10 mouse cellular contexts compared by ENCODE assay signal in the genomic region with DNA sequence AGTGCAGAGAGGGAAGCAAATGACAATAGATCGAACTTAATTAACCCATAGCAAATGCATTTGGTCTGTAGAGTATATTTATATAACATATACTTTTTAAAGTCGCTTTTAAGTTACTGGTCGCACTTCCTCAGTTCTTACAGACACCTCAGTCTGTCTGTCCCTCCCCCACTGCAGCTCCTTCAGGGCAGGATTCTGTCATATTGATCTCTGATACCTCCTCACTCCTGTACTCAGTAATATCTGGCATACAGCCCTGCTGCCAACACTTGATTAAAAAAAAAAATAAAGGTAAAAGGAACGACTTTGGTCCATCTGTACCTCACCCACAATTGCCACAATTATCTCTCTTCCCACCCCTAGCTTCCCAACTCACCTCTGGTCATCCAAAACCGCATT. TPM values are rescaled to one million over a fixed set of nuclear protein-coding genes. Genes with fewer than 3 reads are reported as not detected.
DNase-seq lines count a peak whose midpoint lies in the region; ATAC-seq and TF ChIP-seq lines count a peak whose summit lies in the region.
"Had no signal": no experiment of that assay in that cellular context is flagged by ENCODE, and none has a peak within 500 bp of the region (broad histone marks: within the 10 kb centered on the region; RNA-seq: fewer than 3 reads in every experiment).

No protein-coding gene starts in this region.

- H3K9me3 ChIP-seq in lung, postnatal 0 days (ENCODE audit: low read length): no peaks in the 10 kb centered on the region
- H3K9me3 ChIP-seq in forebrain, embryonic 11.5 days (ENCODE audit: control insufficient read depth, low read length): no peaks in the 10 kb centered on the region
- H3K9me3 ChIP-seq in limb, embryonic 12.5 days: no peaks in the 10 kb centered on the region

- peak overlapping the region; percentile 57 for H3K4me3 ChIP-seq in lung, postnatal 0 days (ENCODE audit: low read depth, low read length)
- peak overlapping the region; percentile 35 for H3K4me3 ChIP-seq in forebrain, embryonic 11.5 days (ENCODE audit: low read depth, low read length)
- H3K4me3 ChIP-seq in limb, embryonic 12.5 days (replicated peaks): peak overlapping the region; percentile 48
- H3K4me3 ChIP-seq in olfactory bulb, adult 2 months (ENCODE audit: insufficient read depth, low read depth, low read length): peak overlapping the region; percentile 91

- H3K4me2 ChIP-seq in lung, postnatal 0 days (replicated peaks; ENCODE audit: low read depth, low read length): peak overlapping the region; percentile 81
- H3K4me2 ChIP-seq in forebrain, embryonic 11.5 days (ENCODE audit: low read depth, low read length, severe bottlenecking): peak overlapping the region; percentile 75
- peak overlapping the region; percentile 91 for H3K4me2 ChIP-seq in limb, embryonic 12.5 days

- no peak for TF ChIP-seq CTCF in lung, postnatal 0 days (IDR thresholded peaks at IDR 0.05)
- no peak for TF ChIP-seq CTCF in olfactory bulb, adult 2 months (IDR thresholded peaks at IDR 0.05; ENCODE audit: insufficient read depth, low read depth, low read length)

- H3K27ac ChIP-seq in lung, postnatal 0 days (ENCODE audit: low read length): no peak overlapping the region
- no peak overlapping the region for H3K27ac ChIP-seq in forebrain, embryonic 11.5 days (ENCODE audit: low read depth, low read length)
- no peak overlapping the region for H3K27ac ChIP-seq in limb, embryonic 12.5 days
- H3K27ac ChIP-seq in olfactory bulb, adult 2 months (ENCODE audit: insufficient read depth, low read depth, low read length): no peak overlapping the region

- H3K4me1 ChIP-seq in lung, postnatal 0 days (ENCODE audit: insufficient read depth, low read depth, low read length): no peaks in the 10 kb centered on the region; the same call in 1 of the 2 replicates
- H3K4me1 ChIP-seq in forebrain, embryonic 11.5 days (replicated peaks; ENCODE audit: control insufficient read depth, insufficient read depth, low read length): peaks cover 2% of the 10 kb centered on the region; the same call in 1 of the 2 replicates
- peaks cover 9% of the 10 kb centered on the region for H3K4me1 ChIP-seq in limb, embryonic 12.5 days (replicated peaks)
- peaks cover 3% of the 10 kb centered on the region for H3K4me1 ChIP-seq in olfactory bulb, adult 2 months (ENCODE audit: control insufficient read depth, insufficient read depth, low read length)

- no peak for TF ChIP-seq EP300 in lung, postnatal 0 days (IDR thresholded peaks at IDR 0.05)

- DNase-seq in lung, postnatal 0 days (ENCODE audit: low spot score): no peak
- DNase-seq in lung, postnatal 4 days: no peak
- no peak for DNase-seq in forebrain, embryonic 11.5 days (ENCODE audit: low spot score)
- no peak for DNase-seq in left cerebral cortex, adult 8-10 months (ENCODE audit: low spot score in 2 of 2)
- DNase-seq in ovary, postnatal 36 days (ENCODE audit: low spot score): no peak
- no peak for DNase-seq in lung, adult 18-20 months
- DNase-seq: adrenal gland, postnatal 10 days had no signal

- no peak overlapping the region for H3K9ac ChIP-seq in lung, postnatal 0 days (replicated peaks; ENCODE audit: low read depth)
- H3K9ac ChIP-seq in forebrain, embryonic 11.5 days (ENCODE audit: low read length): peak overlapping the region; percentile 60
- no peak overlapping the region for H3K9ac ChIP-seq in limb, embryonic 12.5 days (replicated peaks)

- H3K36me3 ChIP-seq in lung, postnatal 0 days (ENCODE audit: insufficient read depth, low read length): peaks cover 18% of the 10 kb centered on the region; the same call in 1 of the 2 replicates
- no peaks in the 10 kb centered on the region; the same call in 1 of the 2 replicates for H3K36me3 ChIP-seq in forebrain, embryonic 11.5 days (ENCODE audit: control insufficient read depth, insufficient read depth, low read length)
- H3K36me3 ChIP-seq in limb, embryonic 12.5 days: peaks cover 52% of the 10 kb centered on the region

- H3K27me3 ChIP-seq in lung, postnatal 0 days (replicated peaks; ENCODE audit: insufficient read depth, low read length): no peaks in the 10 kb centered on the region
- H3K27me3 ChIP-seq in forebrain, embryonic 11.5 days (ENCODE audit: control insufficient read depth, insufficient read depth, low read length): no peaks in the 10 kb centered on the region; the same call in 1 of the 2 replicates
- H3K27me3 ChIP-seq in limb, embryonic 12.5 days: peaks cover 7% of the 10 kb centered on the region; the same call in 1 of the 2 replicates

- 38% methylated on average over 5 of the region's 5 CpGs for WGBS in lung, postnatal 0 days
- WGBS in forebrain, embryonic 11.5 days: 37% methylated on average over 5 of the region's 5 CpGs
- WGBS in limb, embryonic 12.5 days: 37% methylated on average over 5 of the region's 5 CpGs
- WGBS in olfactory bulb, adult 2 months: 34% methylated on average over 5 of the region's 5 CpGs

- no peak for TF ChIP-seq POLR2A in olfactory bulb, adult 2 months (IDR thresholded peaks at IDR 0.05; ENCODE audit: insufficient read depth, low read depth, low read length)

- ATAC-seq in lung, postnatal 0 days: no peak
- 0 out of 2 replicates have a peak, but pooled peaks have one; percentile 9 for ATAC-seq in forebrain, embryonic 11.5 days (replicated peaks; ENCODE audit: low FRiP score)
- no peak for ATAC-seq in limb, embryonic 12.5 days (ENCODE audit: insufficient number of reproducible peaks, insufficient read depth, low FRiP score, low TSS enrichment, low read depth)

RNA-seq across cellular contexts. Expression of gene Emc9, which starts 0.8 kb away (rescaled TPM):
- polyA plus RNA-seq in lung, postnatal 0 days (2015; fragmentation: Nextera tagmentation; extraction: Ambion mirVana): 18.3 and 18.9 TPM in 2 replicates
- polyA plus RNA-seq in forebrain, embryonic 11.5 days (2014; fragmentation: Nextera tagmentation; extraction: Ambion mirVana): 3.4 and 4.7 TPM in 2 replicates
- polyA plus RNA-seq in limb, embryonic 12.5 days (2016; fragmentation: Nextera tagmentation; extraction: Ambion mirVana): 3.7 and 4.0 TPM in 2 replicates
- not detected in 2 replicates for polyA plus RNA-seq in olfactory bulb, adult 2 months (2012; ENCODE audit: insufficient read depth, insufficient read length, low replicate concordance, missing spikeins)
- total RNA-seq in left cerebral cortex, adult 8-10 months (2022): 10 to 100 TPM; 46.3 to 59.7 (median 50.8) TPM

RNA-seq across cellular contexts. Expression of gene Psme1, which starts 6.4 kb away (rescaled TPM):
- 215 and 219 TPM in 2 replicates for polyA plus RNA-seq in lung, postnatal 0 days (2015; fragmentation: Nextera tagmentation; extraction: Ambion mirVana)
- 100 and 105 TPM in 2 replicates for polyA plus RNA-seq in forebrain, embryonic 11.5 days (2014; fragmentation: Nextera tagmentation; extraction: Ambion mirVana)
- polyA plus RNA-seq in limb, embryonic 12.5 days (2016; fragmentation: Nextera tagmentation; extraction: Ambion mirVana): 142 and 151 TPM in 2 replicates
- not detected in 2 replicates for polyA plus RNA-seq in olfactory bulb, adult 2 months (2012; ENCODE audit: insufficient read depth, insufficient read length, low replicate concordance, missing spikeins)
- total RNA-seq in left cerebral cortex, adult 8-10 months (2022): 10 to 100 TPM; 53.6 to 63.7 (median 58.8) TPM

RNA-seq across cellular contexts. Expression of gene Psme2, which starts 6.6 kb away (rescaled TPM):
- polyA plus RNA-seq in lung, postnatal 0 days (2015; fragmentation: Nextera tagmentation; extraction: Ambion mirVana): 308 and 312 TPM in 2 replicates
- 178 and 187 TPM in 2 replicates for polyA plus RNA-seq in forebrain, embryonic 11.5 days (2014; fragmentation: Nextera tagmentation; extraction: Ambion mirVana)
- polyA plus RNA-seq in limb, embryonic 12.5 days (2016; fragmentation: Nextera tagmentation; extraction: Ambion mirVana): 210 and 260 TPM in 2 replicates
- polyA plus RNA-seq in olfactory bulb, adult 2 months (2012; ENCODE audit: insufficient read depth, insufficient read length, low replicate concordance, missing spikeins): not detected in 2 replicates
- 10 to 100 TPM; 50.2 to 74.0 (median 51.3) TPM for total RNA-seq in left cerebral cortex, adult 8-10 months (2022)

RNA-seq across cellular contexts. Expression of gene Rnf31, which starts 7.2 kb away (rescaled TPM):
- polyA plus RNA-seq in lung, postnatal 0 days (2015; fragmentation: Nextera tagmentation; extraction: Ambion mirVana): 17.4 and 24.1 TPM in 2 replicates
- polyA plus RNA-seq in forebrain, embryonic 11.5 days (2014; fragmentation: Nextera tagmentation; extraction: Ambion mirVana): 13.7 and 18.1 TPM in 2 replicates
- 19.9 and 22.4 TPM in 2 replicates for polyA plus RNA-seq in limb, embryonic 12.5 days (2016; fragmentation: Nextera tagmentation; extraction: Ambion mirVana)
- not detected in 2 replicates for polyA plus RNA-seq in olfactory bulb, adult 2 months (2012; ENCODE audit: insufficient read depth, insufficient read length, low replicate concordance, missing spikeins)
- 10 to 100 TPM; 31.4 to 46.1 (median 38.0) TPM for total RNA-seq in left cerebral cortex, adult 8-10 months (2022)

RNA-seq across cellular contexts. Expression of gene Fitm1, which starts 8.9 kb away (rescaled TPM):
- 1.3 and 1.5 TPM in 2 replicates for polyA plus RNA-seq in lung, postnatal 0 days (2015; fragmentation: Nextera tagmentation; extraction: Ambion mirVana)
- not detected in 2 replicates for polyA plus RNA-seq in forebrain, embryonic 11.5 days (2014; fragmentation: Nextera tagmentation; extraction: Ambion mirVana)
- polyA plus RNA-seq in limb, embryonic 12.5 days (2016; fragmentation: Nextera tagmentation; extraction: Ambion mirVana): 16.0 and 16.1 TPM in 2 replicates
- not detected in 2 replicates for polyA plus RNA-seq in olfactory bulb, adult 2 months (2012; ENCODE audit: insufficient read depth, insufficient read length, low replicate concordance, missing spikeins)
- total RNA-seq in left cerebral cortex, adult 8-10 months (2022): not detected
- total RNA-seq: hematopoietic stem cell, adult 5-6 weeks had no signal

Comparison
In these comparisons a context has a peak if more than half of its experiments do, and no peak if none do; other contexts are left out.
1. H3K4me3 ChIP-seq: peak in every context shown above with its lines; median percentile 91 in olfactory bulb, adult 2 months; 57 in lung, postnatal 0 days; 48 in limb, embryonic 12.5 days; 35 in forebrain, embryonic 11.5 days.